Mouse (Mus musculus): ENCODE results near the gene Rsl1d1. TPM values are rescaled to one million over a fixed set of nuclear protein-coding genes. Genes with fewer than 3 reads are reported as not detected.

Gene Rsl1d1
- polyA plus RNA-seq, 1 experiment from 2014 or later = 144 TPM

GRCm38 (mm10) chr16:11198467-11198866 lies 4.7 kb downstream of the Rsl1d1 start:
- H3K4me1 ChIP-seq (ENCODE audit: control insufficient read depth, insufficient read depth, low read length) = peaks cover 7% of the 10 kb centered on the region
- no peak for ATAC-seq (replicated peaks; ENCODE audit: extremely low read depth, insufficient read depth, low FRiP score)
- H3K4me3 ChIP-seq (ENCODE audit: low read length) = no peak overlapping the region
- WGBS = 73% methylated on average over 2 of the region's 2 CpGs
- peaks cover 70% of the 10 kb centered on the region for H3K36me3 ChIP-seq (ENCODE audit: control insufficient read depth, insufficient read depth)
- no peak overlapping the region for H3K4me2 ChIP-seq (ENCODE audit: low read depth, low read length)
- no peaks in the 10 kb centered on the region for H3K9me3 ChIP-seq (replicated peaks; ENCODE audit: control insufficient read depth, low read length)
- H3K27me3 ChIP-seq (ENCODE audit: control insufficient read depth, insufficient read depth, low read length) = no peaks in the 10 kb centered on the region
- no peak overlapping the region for H3K9ac ChIP-seq (ENCODE audit: low read length)
- H3K27ac ChIP-seq (ENCODE audit: low read length) = no peak overlapping the region

GRCm38 (mm10) chr16:11197052-11197451 lies 6.1 kb downstream of the Rsl1d1 start:
- H3K27me3 ChIP-seq (ENCODE audit: control insufficient read depth, insufficient read depth, low read length) = no peaks in the 10 kb centered on the region
- 80% methylated on average over 4 of the region's 4 CpGs for WGBS

GRCm38 (mm10) chr16:11193231-11193630 lies 9.9 kb downstream of the Rsl1d1 start:
- H3K4me3 ChIP-seq (ENCODE audit: low read length) = no peak overlapping the region
- H3K9me3 ChIP-seq (replicated peaks; ENCODE audit: control insufficient read depth, low read length) = no peaks in the 10 kb centered on the region
- H3K36me3 ChIP-seq (ENCODE audit: control insufficient read depth, insufficient read depth) = peaks cover 56% of the 10 kb centered on the region
- no peak overlapping the region for H3K9ac ChIP-seq (ENCODE audit: low read length)
- no peak overlapping the region for H3K27ac ChIP-seq (ENCODE audit: low read length)
- H3K4me1 ChIP-seq (ENCODE audit: control insufficient read depth, insufficient read depth, low read length) = no peaks in the 10 kb centered on the region
- WGBS = 94% methylated on average over 2 of the region's 2 CpGs
- no peak overlapping the region for H3K4me2 ChIP-seq (ENCODE audit: low read depth, low read length)
- ATAC-seq (replicated peaks; ENCODE audit: extremely low read depth, insufficient read depth, low FRiP score) = no peak
- no peaks in the 10 kb centered on the region for H3K27me3 ChIP-seq (ENCODE audit: control insufficient read depth, insufficient read depth, low read length)

More at GRCm38 (mm10) chr16:11197052-11197451, 6.1 kb downstream of the Rsl1d1 start:
- Histone ChIP-seq H3K36me3 (ENCODE audit: control insufficient read depth, insufficient read depth) (peaks cover 82% of the 10 kb centered on the region), H3K9ac (ENCODE audit: low read length) (no peak overlapping the region), H3K27ac (ENCODE audit: low read length) (no peak overlapping the region), H3K4me2 (ENCODE audit: low read depth, low read length) (no peak overlapping the region), H3K9me3 (replicated peaks; ENCODE audit: control insufficient read depth, low read length) (no peaks in the 10 kb centered on the region), H3K4me3 (ENCODE audit: low read length) (no peak overlapping the region), H3K4me1 (ENCODE audit: control insufficient read depth, insufficient read depth, low read length) (peaks cover 7% of the 10 kb centered on the region)
- ATAC-seq (replicated peaks; ENCODE audit: extremely low read depth, insufficient read depth, low FRiP score) = no peak

DNA sequence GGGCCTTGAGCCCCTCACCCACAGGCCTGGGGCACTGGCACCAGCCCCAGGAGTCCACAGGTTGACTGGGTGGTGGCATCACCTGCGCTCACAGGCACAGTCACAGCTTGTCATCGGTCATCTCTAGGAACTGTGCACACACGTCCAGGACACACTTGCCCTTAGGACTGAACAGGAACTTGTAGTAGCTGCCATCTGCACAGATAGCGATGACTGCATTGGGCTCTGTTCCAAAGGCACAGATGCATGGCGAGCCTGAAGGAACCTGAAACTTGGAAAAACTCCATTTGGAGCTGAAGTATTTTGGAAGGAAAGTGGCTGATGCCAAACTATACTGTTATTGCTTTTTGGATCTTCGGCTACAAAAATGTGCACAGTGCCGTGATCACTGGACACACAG lies 13.0 kb downstream of the Rsl1d1 start:
- no peak overlapping the region for H3K9ac ChIP-seq (ENCODE audit: low read length)
- H3K27ac ChIP-seq (ENCODE audit: low read length) = no peak overlapping the region
- H3K4me3 ChIP-seq (ENCODE audit: low read length) = no peak overlapping the region
- no peak for ATAC-seq (replicated peaks; ENCODE audit: extremely low read depth, insufficient read depth, low FRiP score)
- no peak overlapping the region for H3K4me2 ChIP-seq (ENCODE audit: low read depth, low read length)
- no peaks in the 10 kb centered on the region for H3K27me3 ChIP-seq (ENCODE audit: control insufficient read depth, insufficient read depth, low read length)
- 59% methylated on average over 7 of the region's 7 CpGs for WGBS
- no peaks in the 10 kb centered on the region for H3K4me1 ChIP-seq (ENCODE audit: control insufficient read depth, insufficient read depth, low read length)
- peaks cover 29% of the 10 kb centered on the region for H3K36me3 ChIP-seq (ENCODE audit: control insufficient read depth, insufficient read depth)
- no peaks in the 10 kb centered on the region for H3K9me3 ChIP-seq (replicated peaks; ENCODE audit: control insufficient read depth, low read length)

- Histone ChIP-seq H3K4me2 (ENCODE audit: low read depth, low read length) (peak overlapping the region; percentile 58; the same call in 1 of the 2 replicates), H3K9me3 (replicated peaks; ENCODE audit: control insufficient read depth, low read length) (peaks cover 5% of the 10 kb centered on the region), H3K4me3 (ENCODE audit: low read length) (no peak overlapping the region), H3K27me3 (ENCODE audit: control insufficient read depth, insufficient read depth, low read length) (no peaks in the 10 kb centered on the region), H3K4me1 (ENCODE audit: control insufficient read depth, insufficient read depth, low read length) (peaks cover 11% of the 10 kb centered on the region), H3K9ac (ENCODE audit: low read length) (no peak overlapping the region), H3K27ac (ENCODE audit: low read length) (no peak overlapping the region), H3K36me3 (ENCODE audit: control insufficient read depth, insufficient read depth) (no peaks in the 10 kb centered on the region)
- no peak for ATAC-seq (replicated peaks; ENCODE audit: extremely low read depth, insufficient read depth, low FRiP score)
- 70% methylated on average over 2 of the region's 2 CpGs for WGBS
Observed at GRCm38 (mm10) chr16:11177404-11177803, 25.7 kb downstream of the Rsl1d1 start.

- Histone ChIP-seq H3K27me3 (ENCODE audit: control insufficient read depth, insufficient read depth, low read length) (no peaks in the 10 kb centered on the region), H3K4me3 (ENCODE audit: low read length) (peak overlapping the region; percentile 94), H3K27ac (ENCODE audit: low read length) (peak overlapping the region; percentile 89), H3K4me1 (ENCODE audit: control insufficient read depth, insufficient read depth, low read length) (peaks cover 11% of the 10 kb centered on the region), H3K4me2 (ENCODE audit: low read depth, low read length) (peak overlapping the region; percentile 58), H3K36me3 (ENCODE audit: control insufficient read depth, insufficient read depth) (no peaks in the 10 kb centered on the region), H3K9ac (ENCODE audit: low read length) (peak overlapping the region; percentile 92), H3K9me3 (replicated peaks; ENCODE audit: control insufficient read depth, low read length) (peaks cover 5% of the 10 kb centered on the region)
- 7% methylated on average over 4 of the region's 4 CpGs for WGBS
- no peak for ATAC-seq (replicated peaks; ENCODE audit: extremely low read depth, insufficient read depth, low FRiP score)
Observed at GRCm38 (mm10) chr16:11176884-11177244, 26.3 kb downstream of the Rsl1d1 start.

DNA sequence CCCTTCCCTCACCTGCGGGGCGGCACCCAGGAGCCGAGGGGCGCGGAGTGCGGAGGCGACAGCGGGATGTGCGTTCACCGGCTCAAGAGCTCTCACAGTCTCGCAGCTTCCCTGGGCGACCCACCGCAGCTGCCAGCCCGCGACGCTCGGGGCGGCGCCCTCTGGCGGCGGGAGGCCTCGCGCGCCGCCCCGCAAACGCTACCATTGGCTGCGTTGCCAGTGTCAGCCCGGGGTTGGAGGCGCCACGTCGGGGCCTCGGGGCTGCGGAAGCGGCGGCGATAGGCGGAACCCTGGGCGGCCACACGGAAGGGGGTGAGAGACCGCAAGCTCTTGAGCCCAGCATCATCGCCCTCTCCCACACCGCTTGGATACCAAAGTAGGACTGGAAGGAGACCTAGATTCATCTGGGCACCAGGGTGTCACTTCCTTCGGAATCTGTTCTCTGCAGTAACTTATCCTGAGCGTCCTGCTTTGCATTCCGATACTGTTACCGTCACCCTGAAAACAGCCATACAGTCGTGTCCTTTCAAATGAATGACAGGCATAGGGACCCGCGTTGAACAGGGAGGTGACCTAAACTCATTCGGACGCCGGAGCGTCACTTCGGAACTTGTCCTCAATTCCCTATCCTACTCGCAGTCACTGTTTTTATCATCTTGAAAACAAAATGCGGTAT lies 26.8 kb downstream of the Rsl1d1 start, which contains the start of gene Zc3h7a:
Zc3h7a (minus strand) TSS at position 186 of the 676 bp plus-strand sequence.
- Histone ChIP-seq H3K36me3 (ENCODE audit: control insufficient read depth, insufficient read depth) (no peaks in the 10 kb centered on the region), H3K4me1 (ENCODE audit: control insufficient read depth, insufficient read depth, low read length) (peaks cover 11% of the 10 kb centered on the region), H3K9ac (ENCODE audit: low read length) (peak within 1 kb of the TSS; percentile 92), H3K27ac (ENCODE audit: low read length) (peak within 1 kb of the TSS; percentile 89), H3K4me3 (ENCODE audit: low read length) (peak within 1 kb of the TSS; percentile 94), H3K27me3 (ENCODE audit: control insufficient read depth, insufficient read depth, low read length) (no peaks in the 10 kb centered on the region), H3K9me3 (replicated peaks; ENCODE audit: control insufficient read depth, low read length) (peaks cover 5% of the 10 kb centered on the region), H3K4me2 (ENCODE audit: low read depth, low read length) (peak within 1 kb of the TSS; percentile 80)
- peak; percentile 92 for ATAC-seq (replicated peaks; ENCODE audit: extremely low read depth, insufficient read depth, low FRiP score)
- WGBS = under 1% methylated on average over 57 of the region's 57 CpGs

- peak overlapping the region; percentile 89 for H3K27ac ChIP-seq (ENCODE audit: low read length)
- peak overlapping the region; percentile 92 for H3K9ac ChIP-seq (ENCODE audit: low read length)
- peak; percentile 68 for ATAC-seq (replicated peaks; ENCODE audit: extremely low read depth, insufficient read depth, low FRiP score)
- H3K4me1 ChIP-seq (ENCODE audit: control insufficient read depth, insufficient read depth, low read length) = peaks cover 11% of the 10 kb centered on the region
- H3K27me3 ChIP-seq (ENCODE audit: control insufficient read depth, insufficient read depth, low read length) = no peaks in the 10 kb centered on the region
- H3K36me3 ChIP-seq (ENCODE audit: control insufficient read depth, insufficient read depth) = no peaks in the 10 kb centered on the region
- H3K9me3 ChIP-seq (replicated peaks; ENCODE audit: control insufficient read depth, low read length) = peaks cover 5% of the 10 kb centered on the region
- peak overlapping the region; percentile 94 for H3K4me3 ChIP-seq (ENCODE audit: low read length)
- peak overlapping the region; percentile 80 for H3K4me2 ChIP-seq (ENCODE audit: low read depth, low read length)
- WGBS = under 1% methylated on average over 72 of the region's 72 CpGs
Observed at GRCm38 (mm10) chr16:11175489-11176207, 27.5 kb downstream of the Rsl1d1 start.

DNA sequence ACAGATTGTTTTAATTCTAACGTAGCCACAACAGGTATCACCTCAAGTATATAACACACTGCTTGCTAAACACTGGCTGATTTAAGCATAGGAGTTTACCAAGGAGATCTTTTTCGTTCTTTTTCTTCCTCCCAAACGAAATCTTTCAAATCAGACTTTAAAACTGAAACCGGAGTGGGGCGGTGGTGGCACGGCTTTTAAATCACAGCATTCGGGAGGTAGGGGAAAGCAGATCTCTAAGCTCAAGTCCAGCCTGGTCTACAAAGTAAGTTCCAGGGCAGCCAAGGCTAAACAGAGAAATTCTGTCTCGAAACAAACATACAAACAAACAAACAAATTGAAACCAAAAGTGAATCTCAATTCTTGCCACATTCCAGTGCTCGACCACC lies 28.0 kb downstream of the Rsl1d1 start:
- H3K9ac ChIP-seq (ENCODE audit: low read length) = peak overlapping the region; percentile 92
- ATAC-seq (replicated peaks; ENCODE audit: extremely low read depth, insufficient read depth, low FRiP score) = no peak
- peak overlapping the region; percentile 94 for H3K4me3 ChIP-seq (ENCODE audit: low read length)
- peaks cover 5% of the 10 kb centered on the region for H3K9me3 ChIP-seq (replicated peaks; ENCODE audit: control insufficient read depth, low read length)
- H3K36me3 ChIP-seq (ENCODE audit: control insufficient read depth, insufficient read depth) = no peaks in the 10 kb centered on the region
- 6% methylated on average over 9 of the region's 9 CpGs for WGBS
- H3K27me3 ChIP-seq (ENCODE audit: control insufficient read depth, insufficient read depth, low read length) = no peaks in the 10 kb centered on the region
- peak overlapping the region; percentile 80 for H3K4me2 ChIP-seq (ENCODE audit: low read depth, low read length)
- H3K4me1 ChIP-seq (ENCODE audit: control insufficient read depth, insufficient read depth, low read length) = peaks cover 11% of the 10 kb centered on the region
- H3K27ac ChIP-seq (ENCODE audit: low read length) = peak overlapping the region; percentile 89
